Mouse (Mus musculus): ENCODE measurements at regions not wholly inside any gene's neighbourhood (a gene's known extent, or its start where the extent isn't known, plus 50 kb on each side); places are given as distances from the start of the nearest gene placed in this dataset.

DNA sequence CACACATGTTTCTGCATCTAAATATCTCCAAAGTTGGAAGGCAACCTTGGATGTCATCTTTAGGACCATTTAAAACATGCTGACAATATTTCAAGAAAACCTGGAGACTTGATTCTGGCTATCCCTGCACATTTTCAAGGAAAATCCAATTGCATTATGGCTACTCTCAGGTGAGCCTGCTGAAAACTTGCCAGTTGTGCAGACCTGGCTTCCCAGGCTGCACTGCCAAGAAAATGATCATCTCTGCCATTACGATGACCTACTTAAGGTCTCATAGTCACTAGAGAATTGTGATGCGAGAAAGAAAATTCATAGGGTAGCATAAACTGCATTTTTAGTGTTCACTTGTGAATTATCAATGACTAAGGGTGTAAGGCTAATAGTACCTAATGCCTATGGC lies 225.2 kb downstream of the Btg1 start:
- Histone ChIP-seq H3K36me3 (no peaks in the 10 kb centered on the region), H3K4me2 (replicated peaks) (no peak overlapping the region), H3K27me3 (no peaks in the 10 kb centered on the region), H3K27ac (no peak overlapping the region), H3K9ac (no peak overlapping the region), H3K4me1 (no peaks in the 10 kb centered on the region), H3K9me3 (no peaks in the 10 kb centered on the region), H3K4me3 (no peak overlapping the region)
- WGBS, result 90% methylated on average over 2 of the region's 2 CpGs
- no peak for ATAC-seq (ENCODE audit: low FRiP score, low read depth)

GRCm38 (mm10) chr10:96845906-96846305 lies 229.1 kb downstream of the Btg1 start:
- Histone ChIP-seq H3K27me3 (no peaks in the 10 kb centered on the region), H3K9ac (no peak overlapping the region), H3K4me2 (replicated peaks) (no peak overlapping the region), H3K9me3 (no peaks in the 10 kb centered on the region), H3K4me1 (no peaks in the 10 kb centered on the region), H3K27ac (no peak overlapping the region), H3K4me3 (no peak overlapping the region), H3K36me3 (no peaks in the 10 kb centered on the region)
- WGBS, result 77% methylated on average over 4 of the region's 4 CpGs
- no peak for ATAC-seq (ENCODE audit: low FRiP score, low read depth)

- ATAC-seq (ENCODE audit: low FRiP score, low read depth), result no peak
- no peaks in the 10 kb centered on the region for H3K36me3 ChIP-seq
- no peak overlapping the region for H3K9ac ChIP-seq
- H3K4me3 ChIP-seq, result no peak overlapping the region
- H3K4me1 ChIP-seq, result no peaks in the 10 kb centered on the region
- H3K4me2 ChIP-seq (replicated peaks), result no peak overlapping the region
- WGBS, result 77% methylated on average over 6 of the region's 6 CpGs
- H3K27ac ChIP-seq, result no peak overlapping the region
- no peaks in the 10 kb centered on the region for H3K9me3 ChIP-seq
- H3K27me3 ChIP-seq, result no peaks in the 10 kb centered on the region
Measured at GRCm38 (mm10) chr10:96847028-96847427, 230.2 kb downstream of the Btg1 start.

DNA sequence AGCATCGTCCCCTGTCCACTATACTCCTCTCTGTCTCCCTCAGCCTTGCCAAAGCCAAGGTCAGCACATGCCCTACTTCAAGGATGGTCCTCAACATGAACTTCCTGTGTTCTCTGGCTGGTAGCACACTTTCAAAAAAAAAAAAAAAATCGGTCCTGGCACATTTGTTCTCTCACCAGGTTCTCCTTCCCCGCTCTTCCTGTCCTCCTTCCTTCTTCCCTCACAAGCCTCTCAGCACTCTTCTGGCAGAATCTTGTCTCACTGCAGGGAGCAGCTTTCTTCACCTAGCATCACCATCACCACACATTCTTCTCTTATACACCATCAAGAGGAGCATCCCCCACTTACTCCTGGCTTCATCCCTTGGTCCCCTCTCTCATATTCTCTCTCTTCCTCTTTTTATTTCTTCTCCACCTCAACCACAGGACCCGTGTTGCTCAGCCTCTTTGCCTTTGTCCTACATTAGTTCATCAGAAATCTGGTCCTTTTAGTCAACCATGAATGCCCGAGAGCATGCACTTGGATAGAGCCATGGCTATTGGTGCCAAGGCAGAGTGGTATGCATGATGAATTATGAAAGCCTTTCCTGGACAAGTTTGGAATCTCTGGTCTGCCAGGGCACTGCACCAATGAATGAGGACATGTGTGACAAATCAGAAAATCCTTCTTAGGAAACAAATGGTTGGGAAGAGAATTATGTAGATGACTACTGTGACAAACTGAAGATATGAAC lies 230.8 kb downstream of the Btg1 start:
- Histone ChIP-seq H3K4me1 (no peaks in the 10 kb centered on the region), H3K27me3 (no peaks in the 10 kb centered on the region), H3K9ac (no peak overlapping the region), H3K27ac (no peak overlapping the region), H3K36me3 (no peaks in the 10 kb centered on the region), H3K9me3 (no peaks in the 10 kb centered on the region), H3K4me2 (replicated peaks) (no peak overlapping the region), H3K4me3 (no peak overlapping the region)
- WGBS, result 76% methylated on average over 5 of the region's 5 CpGs
- ATAC-seq (ENCODE audit: low FRiP score, low read depth), result no peak

DNA sequence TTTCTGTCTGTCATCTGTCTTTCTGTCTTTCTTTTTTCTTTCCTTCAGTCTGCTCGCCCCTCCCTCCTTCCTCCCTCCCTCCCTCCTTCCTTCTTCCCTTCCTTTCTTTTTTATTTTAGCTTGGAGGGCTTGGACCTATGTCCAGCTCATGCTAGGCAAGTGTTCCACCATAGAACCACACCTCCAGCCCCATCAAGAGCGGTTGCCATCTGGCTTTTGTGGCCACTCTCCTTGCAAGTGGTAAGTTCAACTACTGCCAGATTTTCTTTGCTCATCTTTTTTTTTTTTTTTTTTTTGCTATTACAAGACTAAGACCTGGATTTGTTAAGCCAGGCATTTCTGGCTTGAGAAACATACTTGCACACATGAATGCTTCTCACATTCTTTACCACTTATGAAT lies 231.7 kb downstream of the Btg1 start:
- 87% methylated on average over 2 of the region's 2 CpGs for WGBS
- ATAC-seq (ENCODE audit: low FRiP score, low read depth), result no peak

GRCm38 (mm10) chr10:96860366-96860765 lies 243.6 kb downstream of the Btg1 start:
- no peak overlapping the region for H3K27ac ChIP-seq
- 81% methylated on average over 2 of the region's 2 CpGs for WGBS
- no peak overlapping the region for H3K4me2 ChIP-seq (replicated peaks)
- no peak overlapping the region for H3K9ac ChIP-seq
- H3K36me3 ChIP-seq, result no peaks in the 10 kb centered on the region
- H3K4me1 ChIP-seq, result no peaks in the 10 kb centered on the region
- no peaks in the 10 kb centered on the region for H3K9me3 ChIP-seq
- H3K4me3 ChIP-seq, result no peak overlapping the region
- ATAC-seq (ENCODE audit: low FRiP score, low read depth), result no peak
- no peaks in the 10 kb centered on the region for H3K27me3 ChIP-seq

More for the DNA sequence above, 231.7 kb downstream of the Btg1 start:
- no peaks in the 10 kb centered on the region for H3K27me3 ChIP-seq
- H3K4me2 ChIP-seq (replicated peaks), result no peak overlapping the region
- H3K9me3 ChIP-seq, result no peaks in the 10 kb centered on the region
- H3K36me3 ChIP-seq, result no peaks in the 10 kb centered on the region
- H3K27ac ChIP-seq, result no peak overlapping the region
- H3K4me3 ChIP-seq, result no peak overlapping the region
- H3K4me1 ChIP-seq, result no peaks in the 10 kb centered on the region
- no peak overlapping the region for H3K9ac ChIP-seq

- no peaks in the 10 kb centered on the region for H3K27me3 ChIP-seq
- H3K4me2 ChIP-seq (replicated peaks), result no peak overlapping the region
- no peak overlapping the region for H3K4me3 ChIP-seq
- no peaks in the 10 kb centered on the region for H3K36me3 ChIP-seq
- ATAC-seq (ENCODE audit: low FRiP score, low read depth), result no peak
- 77% methylated on average over 8 of the region's 8 CpGs for WGBS
- H3K9ac ChIP-seq, result no peak overlapping the region
- H3K4me1 ChIP-seq, result no peaks in the 10 kb centered on the region
- no peaks in the 10 kb centered on the region for H3K9me3 ChIP-seq
- H3K27ac ChIP-seq, result no peak overlapping the region
Measured at GRCm38 (mm10) chr10:96863230-96863629, 246.4 kb downstream of the Btg1 start.

- no peak overlapping the region for H3K9ac ChIP-seq
- no peak for ATAC-seq (ENCODE audit: low FRiP score, low read depth)
- 80% methylated on average over 3 of the region's 3 CpGs for WGBS
- no peaks in the 10 kb centered on the region for H3K27me3 ChIP-seq
- no peaks in the 10 kb centered on the region for H3K9me3 ChIP-seq
- H3K4me1 ChIP-seq, result no peaks in the 10 kb centered on the region
- H3K4me3 ChIP-seq, result no peak overlapping the region
- H3K4me2 ChIP-seq (replicated peaks), result no peak overlapping the region
- no peaks in the 10 kb centered on the region for H3K36me3 ChIP-seq
- no peak overlapping the region for H3K27ac ChIP-seq
Measured at GRCm38 (mm10) chr10:96866468-96866867, 249.7 kb downstream of the Btg1 start.

DNA sequence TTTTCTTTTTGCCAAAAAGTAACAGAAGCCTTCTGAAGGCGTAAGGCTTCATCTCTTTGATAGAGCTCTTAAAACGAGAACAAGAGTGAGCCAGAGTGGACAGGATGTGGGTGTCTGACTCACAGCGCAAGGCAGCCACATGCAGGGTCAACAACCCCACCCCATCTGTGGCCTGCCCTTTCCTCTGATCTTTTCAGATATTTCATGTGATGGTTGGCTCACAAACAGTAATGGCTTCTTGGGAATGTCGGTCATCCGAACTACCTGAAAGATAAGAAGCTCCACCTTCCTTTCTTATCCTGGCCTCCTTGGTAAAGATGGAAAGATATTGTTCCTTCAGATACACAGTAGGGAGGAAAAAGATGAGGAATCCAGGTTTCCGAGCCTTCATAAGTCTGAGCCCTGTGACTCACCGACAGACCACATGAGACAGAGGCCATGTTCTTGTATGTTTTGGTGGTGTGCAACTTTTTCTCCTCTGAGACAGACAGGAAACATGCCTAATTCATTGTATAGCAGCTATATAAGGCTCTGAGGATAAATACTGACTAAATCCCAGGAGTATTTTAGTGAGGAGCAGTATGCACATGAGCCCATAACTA lies 254.9 kb downstream of the Btg1 start:
- Histone ChIP-seq H3K4me2 (replicated peaks) (no peak overlapping the region), H3K9me3 (no peaks in the 10 kb centered on the region), H3K4me1 (peaks cover 8% of the 10 kb centered on the region), H3K27ac (no peak overlapping the region), H3K27me3 (no peaks in the 10 kb centered on the region), H3K36me3 (no peaks in the 10 kb centered on the region), H3K9ac (no peak overlapping the region), H3K4me3 (no peak overlapping the region)
- ATAC-seq (ENCODE audit: low FRiP score, low read depth), result no peak
- 81% methylated on average over 7 of the region's 7 CpGs for WGBS

DNA sequence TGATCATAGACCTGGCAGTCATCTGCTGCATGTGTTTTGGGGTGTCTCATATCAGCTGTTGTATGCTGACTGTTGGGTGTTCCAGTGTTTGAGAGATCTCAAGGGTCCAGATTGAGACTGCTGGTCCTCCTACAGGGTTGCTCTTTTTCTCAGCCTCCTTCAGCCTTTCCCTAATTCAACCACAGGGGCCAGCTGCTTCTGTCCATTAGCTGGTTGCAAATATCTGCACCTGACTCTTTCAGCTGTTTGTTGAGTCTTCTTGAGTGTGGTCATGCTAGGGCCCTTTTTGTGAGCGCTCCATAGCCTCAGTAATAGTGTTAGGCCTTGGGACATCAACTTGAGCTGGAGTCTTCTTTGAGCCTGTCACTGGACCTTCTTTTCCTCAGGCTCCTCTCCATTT lies 257.8 kb downstream of the Btg1 start:
- no peaks in the 10 kb centered on the region for H3K9me3 ChIP-seq
- H3K4me1 ChIP-seq, result peaks cover 12% of the 10 kb centered on the region
- H3K9ac ChIP-seq, result no peak overlapping the region
- ATAC-seq (ENCODE audit: low FRiP score, low read depth), result no peak
- no peak overlapping the region for H3K4me3 ChIP-seq
- H3K36me3 ChIP-seq, result no peaks in the 10 kb centered on the region
- H3K27ac ChIP-seq, result no peak overlapping the region
- no peak overlapping the region for H3K4me2 ChIP-seq (replicated peaks)
- 93% methylated on average over 1 of the region's 1 CpGs for WGBS
- H3K27me3 ChIP-seq, result no peaks in the 10 kb centered on the region

DNA sequence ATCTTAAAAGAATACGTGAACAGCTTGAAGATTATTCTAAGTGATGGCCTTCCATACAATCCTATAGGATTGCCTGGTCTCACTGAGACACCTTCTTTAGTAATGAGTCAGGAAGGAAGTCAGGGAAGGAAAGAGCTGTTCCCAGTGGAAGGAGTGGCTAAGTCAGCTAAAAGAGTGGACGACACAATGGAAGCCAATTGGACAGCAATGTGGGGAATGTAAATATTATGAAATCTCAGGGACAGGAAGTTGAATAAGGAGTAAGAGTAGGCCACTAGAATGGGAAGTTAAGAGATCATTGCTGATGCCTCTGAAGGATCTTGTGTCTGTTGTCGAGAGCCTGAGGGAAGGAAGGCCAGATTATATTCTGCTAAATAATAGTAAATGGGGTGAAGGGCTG lies 258.9 kb downstream of the Btg1 start:
- Histone ChIP-seq H3K27me3 (no peaks in the 10 kb centered on the region), H3K4me3 (no peak overlapping the region), H3K4me2 (replicated peaks) (no peak overlapping the region), H3K9ac (no peak overlapping the region), H3K36me3 (no peaks in the 10 kb centered on the region), H3K27ac (peak overlapping the region; percentile 67; the same call in 1 of the 2 replicates), H3K9me3 (no peaks in the 10 kb centered on the region), H3K4me1 (peaks cover 12% of the 10 kb centered on the region)
- ATAC-seq (ENCODE audit: low FRiP score, low read depth), result no peak
- WGBS, result 84% methylated on average over 3 of the region's 3 CpGs

DNA sequence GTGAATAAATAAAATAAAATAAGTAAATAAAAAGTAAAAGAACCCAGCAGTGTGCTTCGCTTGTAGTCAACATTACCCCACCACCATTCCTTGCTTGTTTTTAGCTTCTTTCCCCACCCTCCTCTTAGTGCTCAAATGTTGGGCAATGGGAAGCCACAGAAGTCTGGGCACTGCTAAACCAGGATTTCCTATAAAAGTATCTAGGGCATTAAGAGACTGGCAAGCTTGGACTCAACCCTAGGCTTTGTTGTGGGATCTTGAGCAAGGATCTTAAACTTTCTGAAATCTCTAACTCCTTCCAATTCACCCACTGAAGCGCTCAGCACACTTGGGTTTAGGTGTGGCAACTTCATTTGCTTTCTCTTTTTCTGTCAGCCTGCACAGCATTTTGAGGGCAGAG lies 262.6 kb downstream of the Btg1 start:
- Histone ChIP-seq H3K9me3 (no peaks in the 10 kb centered on the region), H3K4me1 (peaks cover 14% of the 10 kb centered on the region), H3K4me2 (replicated peaks) (no peak overlapping the region), H3K36me3 (no peaks in the 10 kb centered on the region), H3K27ac (no peak overlapping the region), H3K27me3 (no peaks in the 10 kb centered on the region), H3K9ac (no peak overlapping the region), H3K4me3 (no peak overlapping the region)
- 88% methylated on average over 2 of the region's 2 CpGs for WGBS
- no peak for ATAC-seq (ENCODE audit: low FRiP score, low read depth)

GRCm38 (mm10) chr10:96880771-96881170 lies 264.0 kb downstream of the Btg1 start:
- no peaks in the 10 kb centered on the region for H3K36me3 ChIP-seq
- H3K4me2 ChIP-seq (replicated peaks), result no peak overlapping the region
- no peak overlapping the region for H3K4me3 ChIP-seq
- H3K9ac ChIP-seq, result no peak overlapping the region
- H3K4me1 ChIP-seq, result peaks cover 14% of the 10 kb centered on the region
- no peak overlapping the region for H3K27ac ChIP-seq
- ATAC-seq (ENCODE audit: low FRiP score, low read depth), result no peak
- WGBS, result 63% methylated on average over 5 of the region's 5 CpGs
- H3K9me3 ChIP-seq, result no peaks in the 10 kb centered on the region
- H3K27me3 ChIP-seq, result no peaks in the 10 kb centered on the region
